Mouse (Mus musculus): ENCODE data around the gene Pcbp4. TPM values are rescaled to one million over a fixed set of nuclear protein-coding genes. Genes with fewer than 3 reads are reported as not detected.

Pcbp4 gene
- polyA plus RNA-seq, 1 experiment from 2014 or later: 16.8 TPM

DNA sequence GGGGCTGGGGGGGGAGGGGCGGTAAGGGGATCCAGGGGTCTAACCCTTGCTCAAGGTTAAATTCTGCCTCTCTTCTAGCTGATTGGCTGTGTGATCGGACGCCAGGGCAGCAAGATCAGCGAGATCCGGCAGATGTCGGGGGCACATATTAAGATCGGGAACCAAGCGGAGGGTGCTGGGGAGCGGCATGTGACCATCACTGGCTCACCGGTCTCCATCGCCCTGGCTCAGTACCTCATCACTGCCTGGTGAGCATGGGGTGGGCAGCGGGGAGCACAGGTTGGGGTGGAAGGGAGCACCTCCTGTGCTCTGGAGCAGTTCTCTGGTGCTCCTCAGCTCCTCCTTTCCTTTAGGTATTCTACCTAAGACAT lies 9.3 kb downstream of the Pcbp4 start:
- no peak overlapping the region for H3K4me2 ChIP-seq (replicated peaks; ENCODE audit: low read depth)
- peaks cover 2% of the 10 kb centered on the region; the same call in 1 of the 2 replicates for H3K27me3 ChIP-seq (ENCODE audit: control insufficient read depth, insufficient read depth, low read length)
- 92% methylated on average over 12 of the region's 12 CpGs for WGBS
- no peak overlapping the region for H3K4me3 ChIP-seq (ENCODE audit: low read depth, low read length)
- H3K27ac ChIP-seq (replicated peaks): no peak overlapping the region
- H3K9me3 ChIP-seq (ENCODE audit: control insufficient read depth, low read length): no peaks in the 10 kb centered on the region
- no peaks in the 10 kb centered on the region for H3K36me3 ChIP-seq (ENCODE audit: control insufficient read depth, insufficient read depth, low read length)
- no peak overlapping the region for H3K9ac ChIP-seq (ENCODE audit: low read length)
- no peak for DNase-seq (ENCODE audit: low spot score)
- TF ChIP-seq CTCF (IDR thresholded peaks at IDR 0.05; ENCODE audit: low read depth): no peak
- TF ChIP-seq EP300 (optimal IDR thresholded peaks at IDR 0.05): no peak
- H3K4me1 ChIP-seq (replicated peaks; ENCODE audit: control insufficient read depth, insufficient read depth): no peaks in the 10 kb centered on the region
- no peak for ATAC-seq (ENCODE audit: low FRiP score, low TSS enrichment)

DNA sequence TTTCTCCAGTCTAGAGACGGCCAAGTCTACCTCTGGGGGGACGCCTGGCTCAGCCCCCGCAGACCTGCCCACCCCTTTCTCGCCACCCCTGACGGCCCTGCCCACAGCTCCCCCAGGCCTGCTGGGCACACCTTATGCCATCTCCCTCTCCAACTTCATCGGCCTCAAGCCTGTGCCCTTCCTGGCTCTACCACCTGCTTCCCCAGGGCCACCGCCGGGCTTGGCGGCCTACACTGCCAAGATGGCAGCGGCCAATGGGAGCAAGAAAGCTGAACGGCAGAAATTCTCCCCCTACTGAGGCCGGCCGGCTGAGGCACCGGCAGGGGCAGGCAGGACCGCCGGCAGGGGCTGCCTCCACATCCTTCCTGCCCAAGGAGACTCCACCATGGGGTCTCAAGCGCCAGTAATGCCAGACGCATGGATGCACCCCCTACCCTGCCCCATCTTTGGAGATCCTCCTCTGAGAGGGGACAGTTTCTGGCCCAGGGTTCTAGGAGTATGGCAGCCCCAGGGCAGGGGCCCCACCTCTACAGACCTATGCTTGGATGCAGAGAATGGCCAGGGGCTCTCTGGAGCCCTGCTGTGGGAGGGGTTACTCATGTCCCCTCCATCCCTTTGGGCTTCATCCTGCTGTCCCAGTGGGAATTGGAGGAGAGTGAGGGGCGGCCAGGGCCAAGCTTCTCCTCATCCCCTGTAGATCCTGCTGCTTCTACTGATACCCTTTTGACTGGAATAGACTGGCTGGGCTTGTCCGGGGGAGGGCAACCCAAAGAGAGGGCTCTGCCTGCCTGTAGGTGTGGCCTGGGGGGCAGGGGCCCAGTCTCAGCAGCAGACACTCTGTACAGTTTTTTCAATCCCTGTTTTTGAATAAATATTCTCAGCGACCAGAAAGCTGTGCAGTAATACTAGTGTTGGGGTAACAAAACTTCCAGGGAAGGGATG lies 10.3 kb downstream of the Pcbp4 start:
- Histone ChIP-seq H3K9me3 (ENCODE audit: control insufficient read depth, low read length) (no peaks in the 10 kb centered on the region), H3K36me3 (ENCODE audit: control insufficient read depth, insufficient read depth, low read length) (no peaks in the 10 kb centered on the region), H3K4me1 (replicated peaks; ENCODE audit: control insufficient read depth, insufficient read depth) (no peaks in the 10 kb centered on the region), H3K9ac (ENCODE audit: low read length) (no peak overlapping the region), H3K4me3 (ENCODE audit: low read depth, low read length) (no peak overlapping the region), H3K27ac (replicated peaks) (no peak overlapping the region), H3K27me3 (ENCODE audit: control insufficient read depth, insufficient read depth, low read length) (peaks cover 2% of the 10 kb centered on the region; the same call in 1 of the 2 replicates), H3K4me2 (replicated peaks; ENCODE audit: low read depth) (no peak overlapping the region)
- no peak for ATAC-seq (ENCODE audit: low FRiP score, low TSS enrichment)
- no peak for DNase-seq (ENCODE audit: low spot score)
- WGBS: 89% methylated on average over 21 of the region's 21 CpGs
- TF ChIP-seq EP300 (optimal IDR thresholded peaks at IDR 0.05) (no peak), CTCF (IDR thresholded peaks at IDR 0.05; ENCODE audit: low read depth) (no peak)

DNA sequence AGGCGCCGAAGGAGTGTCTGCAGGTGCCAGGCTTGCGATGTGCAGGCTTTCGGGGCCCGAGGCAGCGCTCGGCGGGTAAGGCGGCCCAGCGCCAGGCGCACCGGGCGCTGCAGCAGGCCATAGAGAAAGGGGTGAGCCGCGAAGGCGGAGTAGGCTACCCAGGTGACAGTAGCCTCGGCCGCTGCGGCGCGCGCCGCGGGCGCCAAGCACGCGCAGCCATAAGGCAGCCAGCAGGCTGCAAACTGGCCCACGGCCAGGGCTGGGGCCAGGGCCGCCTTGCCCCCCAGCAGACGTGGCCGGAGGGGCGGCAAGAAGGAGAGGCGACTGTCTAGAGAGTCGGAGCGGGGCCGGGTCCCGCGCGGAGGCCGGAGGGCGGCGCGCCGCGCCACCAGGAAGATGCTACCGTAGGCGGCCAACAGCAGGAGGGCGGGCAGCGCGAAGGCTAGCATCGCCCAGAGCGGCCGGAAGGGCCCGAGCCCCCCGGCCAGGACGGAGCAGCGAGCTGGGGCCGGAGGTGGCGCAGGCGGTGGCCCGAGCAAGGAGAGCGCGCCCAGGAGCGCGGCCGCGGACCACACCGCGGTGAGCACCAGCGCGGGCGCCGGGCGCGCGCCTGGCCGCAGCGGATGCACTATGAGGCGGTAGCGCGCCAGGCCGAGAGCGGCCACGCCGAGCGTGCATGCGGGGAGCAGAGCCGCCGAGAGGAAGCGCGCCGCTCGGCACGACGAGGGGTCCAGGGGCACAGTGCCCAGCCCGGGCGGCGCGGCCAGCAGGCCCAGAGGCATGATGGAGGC lies 11.9 kb downstream of the Pcbp4 start:
- H3K27ac ChIP-seq (replicated peaks): no peak overlapping the region
- 3% methylated on average over 72 of the region's 99 CpGs for WGBS
- H3K4me3 ChIP-seq (ENCODE audit: low read depth, low read length): peak overlapping the region; percentile 55
- TF ChIP-seq CTCF (IDR thresholded peaks at IDR 0.05; ENCODE audit: low read depth) (no peak; the same call in 1 of the 2 replicates), EP300 (optimal IDR thresholded peaks at IDR 0.05) (no peak)
- no peaks in the 10 kb centered on the region for H3K4me1 ChIP-seq (replicated peaks; ENCODE audit: control insufficient read depth, insufficient read depth)
- H3K36me3 ChIP-seq (ENCODE audit: control insufficient read depth, insufficient read depth, low read length): no peaks in the 10 kb centered on the region
- no peaks in the 10 kb centered on the region for H3K9me3 ChIP-seq (ENCODE audit: control insufficient read depth, low read length)
- H3K27me3 ChIP-seq (ENCODE audit: control insufficient read depth, insufficient read depth, low read length): peaks cover 2% of the 10 kb centered on the region; the same call in 1 of the 2 replicates
- H3K4me2 ChIP-seq (replicated peaks; ENCODE audit: low read depth): peak overlapping the region; percentile 99
- DNase-seq (ENCODE audit: low spot score) (peak; percentile 52), ATAC-seq (ENCODE audit: low FRiP score, low TSS enrichment) (peak; percentile 58)
- H3K9ac ChIP-seq (ENCODE audit: low read length): peak overlapping the region; percentile 59

DNA sequence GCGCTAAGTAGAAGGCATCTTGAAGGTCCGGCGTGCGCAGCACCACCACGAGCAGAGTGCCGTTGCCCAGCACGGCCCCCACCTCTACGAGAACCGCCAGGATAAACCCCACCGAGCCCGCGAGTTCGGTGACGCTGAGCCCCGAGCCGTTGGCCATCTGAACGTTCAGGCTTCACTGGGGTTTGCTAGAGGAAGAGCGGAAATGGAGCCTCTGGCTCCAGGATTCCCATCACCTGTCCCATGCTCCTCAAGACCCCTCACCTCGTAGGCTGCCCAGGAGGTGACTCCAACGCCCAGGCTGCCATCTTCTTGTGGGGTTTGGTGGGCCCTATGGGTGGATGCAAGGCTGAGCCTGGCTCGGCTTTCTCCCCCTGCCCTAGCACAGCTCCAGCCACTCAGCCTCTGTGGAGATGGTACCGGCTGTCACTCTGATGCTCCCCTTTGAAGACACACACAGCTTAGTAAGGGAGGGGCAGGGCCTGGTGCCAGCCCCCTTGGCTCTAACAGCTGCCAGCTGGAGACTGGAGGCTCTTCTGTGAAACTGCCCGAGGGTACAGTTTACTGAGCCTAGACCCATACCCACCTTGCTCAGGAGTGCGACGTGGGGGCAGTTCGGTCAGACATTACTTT lies 12.6 kb downstream of the Pcbp4 start, which contains the start of gene Gpr62:
Gene Gpr62 (minus strand): TSS at position 368 of the 630 bp plus-strand sequence.
- H3K4me3 ChIP-seq (ENCODE audit: low read depth, low read length): peak within 1 kb of the TSS; percentile 55
- H3K4me1 ChIP-seq (replicated peaks; ENCODE audit: control insufficient read depth, insufficient read depth): no peaks in the 10 kb centered on the region
- H3K36me3 ChIP-seq (ENCODE audit: control insufficient read depth, insufficient read depth, low read length): no peaks in the 10 kb centered on the region
- peak within 1 kb of the TSS; percentile 99 for H3K4me2 ChIP-seq (replicated peaks; ENCODE audit: low read depth)
- WGBS: 38% methylated on average over 26 of the region's 26 CpGs
- DNase-seq (ENCODE audit: low spot score) (no peak), ATAC-seq (ENCODE audit: low FRiP score, low TSS enrichment) (no peak)
- H3K9ac ChIP-seq (ENCODE audit: low read length): peak within 1 kb of the TSS; percentile 59
- H3K27ac ChIP-seq (replicated peaks): no peak within 1 kb of the TSS
- TF ChIP-seq CTCF (IDR thresholded peaks at IDR 0.05; ENCODE audit: low read depth): no peak
- no peak for TF ChIP-seq EP300 (optimal IDR thresholded peaks at IDR 0.05)
- H3K9me3 ChIP-seq (ENCODE audit: control insufficient read depth, low read length): no peaks in the 10 kb centered on the region
- H3K27me3 ChIP-seq (ENCODE audit: control insufficient read depth, insufficient read depth, low read length): peaks cover 2% of the 10 kb centered on the region; the same call in 1 of the 2 replicates

DNA sequence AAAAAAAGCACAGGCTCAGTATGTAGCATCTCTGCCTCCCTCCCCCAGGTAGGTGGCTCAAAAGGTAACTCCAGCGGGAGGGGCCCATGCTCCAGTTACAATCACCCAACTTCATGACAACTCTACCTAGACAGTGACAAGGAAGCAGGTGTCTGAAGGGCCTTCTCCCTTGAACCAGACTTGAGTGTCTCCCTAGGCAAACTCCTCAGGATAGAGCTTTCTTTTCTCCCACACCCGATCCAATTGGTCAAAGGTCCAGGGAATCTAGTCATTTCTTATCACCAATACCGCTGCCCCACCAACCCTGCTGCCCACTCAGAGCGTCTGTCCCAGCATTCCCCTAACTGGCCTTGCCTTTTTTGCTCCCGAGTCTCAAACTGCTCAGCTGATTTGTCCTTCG lies 13.6 kb downstream of the Pcbp4 start:
- no peak overlapping the region for H3K4me3 ChIP-seq (ENCODE audit: low read depth, low read length)
- peaks cover 2% of the 10 kb centered on the region; the same call in 1 of the 2 replicates for H3K27me3 ChIP-seq (ENCODE audit: control insufficient read depth, insufficient read depth, low read length)
- H3K36me3 ChIP-seq (ENCODE audit: control insufficient read depth, insufficient read depth, low read length): no peaks in the 10 kb centered on the region
- no peak overlapping the region for H3K4me2 ChIP-seq (replicated peaks; ENCODE audit: low read depth)
- DNase-seq (ENCODE audit: low spot score): no peak
- 85% methylated on average over 6 of the region's 6 CpGs for WGBS
- ATAC-seq (ENCODE audit: low FRiP score, low TSS enrichment): no peak
- H3K27ac ChIP-seq (replicated peaks): no peak overlapping the region
- H3K9me3 ChIP-seq (ENCODE audit: control insufficient read depth, low read length): no peaks in the 10 kb centered on the region
- no peak overlapping the region for H3K9ac ChIP-seq (ENCODE audit: low read length)
- TF ChIP-seq CTCF (IDR thresholded peaks at IDR 0.05; ENCODE audit: low read depth) (no peak), EP300 (optimal IDR thresholded peaks at IDR 0.05) (no peak)
- peaks cover 3% of the 10 kb centered on the region; the same call in 1 of the 2 replicates for H3K4me1 ChIP-seq (replicated peaks; ENCODE audit: control insufficient read depth, insufficient read depth)
